27 mouse cellular contexts compared by ENCODE assay signal in genomic region chr12:78970725-78971124, GRCm38 (mm10). TPM values are rescaled to one million over a fixed set of nuclear protein-coding genes. Genes with fewer than 3 reads are reported as not detected.
DNase-seq lines count a peak whose midpoint lies in the region; ATAC-seq and TF ChIP-seq lines count a peak whose summit lies in the region.
"Had no signal": no experiment of that assay in that cellular context is flagged by ENCODE, and none has a peak within 500 bp of the region (broad histone marks: within the 10 kb centered on the region; RNA-seq: fewer than 3 reads in every experiment).

No protein-coding gene starts in this region.

- no peak for ATAC-seq in hindbrain, postnatal 0 days
- ATAC-seq in erythroid progenitor cell, adult 5-6 weeks (replicated peaks; ENCODE audit: low FRiP score, poor library complexity, severe bottlenecking): no peak
- ATAC-seq: forebrain, embryonic 14.5 days; hindbrain, embryonic 16.5 days; intestine, embryonic 15.5 days; midbrain, embryonic 16.5 days; Patski had no signal

- H3K4me3 ChIP-seq in hindbrain, postnatal 0 days (ENCODE audit: low read length): no peak overlapping the region
- no peak overlapping the region for H3K4me3 ChIP-seq in hindbrain, embryonic 10.5 days
- H3K4me3 ChIP-seq in forebrain, embryonic 10.5 days: no peak overlapping the region
- H3K4me3 ChIP-seq: embryonic facial prominence, embryonic 10.5 days; embryonic facial prominence, embryonic 15.5 days; intestine, embryonic 15.5 days; liver, embryonic 15.5 days; lung, embryonic 15.5 days had no signal

- H3K36me3 ChIP-seq in hindbrain, postnatal 0 days (ENCODE audit: insufficient read depth, low read length): no peaks in the 10 kb centered on the region
- H3K36me3 ChIP-seq in hindbrain, embryonic 10.5 days: no peaks in the 10 kb centered on the region
- H3K36me3 ChIP-seq in forebrain, embryonic 10.5 days (replicated peaks): no peaks in the 10 kb centered on the region
- H3K36me3 ChIP-seq: embryonic facial prominence, embryonic 10.5 days; embryonic facial prominence, embryonic 15.5 days; intestine, embryonic 15.5 days; liver, embryonic 15.5 days; lung, embryonic 15.5 days had no signal

- 55% methylated on average over 7 of the region's 7 CpGs for WGBS in hindbrain, postnatal 0 days
- WGBS in hindbrain, embryonic 10.5 days: 86% methylated on average over 7 of the region's 7 CpGs
- 88% methylated on average over 7 of the region's 7 CpGs for WGBS in forebrain, embryonic 10.5 days

- no peak for TF ChIP-seq CTCF in hindbrain, postnatal 0 days (IDR thresholded peaks at IDR 0.05; ENCODE audit: low read depth)

- H3K4me1 ChIP-seq in hindbrain, postnatal 0 days (ENCODE audit: insufficient read depth, low read length): no peaks in the 10 kb centered on the region
- peaks cover 6% of the 10 kb centered on the region; the same call in 1 of the 2 replicates for H3K4me1 ChIP-seq in hindbrain, embryonic 10.5 days (replicated peaks)
- H3K4me1 ChIP-seq in forebrain, embryonic 10.5 days: peaks cover 5% of the 10 kb centered on the region; the same call in 1 of the 2 replicates
- H3K4me1 ChIP-seq: embryonic facial prominence, embryonic 15.5 days; intestine, embryonic 15.5 days; liver, embryonic 15.5 days; lung, embryonic 15.5 days had no signal

- peak; percentile 29 for DNase-seq in hindbrain, postnatal 0 days (ENCODE audit: low spot score)
- DNase-seq in hindbrain, embryonic 10.5 days (ENCODE audit: low spot score): no peak
- peak; percentile 68 for DNase-seq in cerebellum, adult 11-12 months
- peak; percentile 70 for DNase-seq in cerebellum, adult 9-11 months
- DNase-seq in forebrain, embryonic 10.5 days (ENCODE audit: extremely low spot score, low spot score): no peak
- DNase-seq in spleen, postnatal 36 days (ENCODE audit: low spot score in 2 of 2): no peak
- DNase-seq: adrenal gland, postnatal 10 days; gastrocnemius, postnatal 36 days; heart, postnatal 14 days; kidney, adult 8-10 months; layer of hippocampus, postnatal 36 days; liver; lung, postnatal 36 days; right cerebral cortex, postnatal 25 days; thymus, postnatal 14 days had no signal

- H3K27ac ChIP-seq in hindbrain, postnatal 0 days: peak overlapping the region; percentile 15; the same call in 1 of the 2 replicates
- H3K27ac ChIP-seq in hindbrain, embryonic 10.5 days: no peak overlapping the region
- no peak overlapping the region for H3K27ac ChIP-seq in forebrain, embryonic 10.5 days
- H3K27ac ChIP-seq: embryonic facial prominence, embryonic 10.5 days; embryonic facial prominence, embryonic 15.5 days; intestine, embryonic 15.5 days; kidney, postnatal 0 days; liver, embryonic 15.5 days; lung, embryonic 15.5 days had no signal

- no peak overlapping the region for H3K4me2 ChIP-seq in hindbrain, postnatal 0 days (ENCODE audit: low read depth, low read length)
- H3K4me2 ChIP-seq: embryonic facial prominence, embryonic 15.5 days; intestine, embryonic 15.5 days; liver, embryonic 15.5 days; lung, embryonic 15.5 days; midbrain, embryonic 11.5 days had no signal

- H3K9me3 ChIP-seq in hindbrain, postnatal 0 days (ENCODE audit: low read length): no peaks in the 10 kb centered on the region
- H3K9me3 ChIP-seq in hindbrain, embryonic 10.5 days: no peaks in the 10 kb centered on the region
- no peaks in the 10 kb centered on the region for H3K9me3 ChIP-seq in forebrain, embryonic 10.5 days
- H3K9me3 ChIP-seq: embryonic facial prominence, embryonic 10.5 days; embryonic facial prominence, embryonic 15.5 days; intestine, embryonic 15.5 days; liver, embryonic 15.5 days; lung, embryonic 15.5 days had no signal

- no peak overlapping the region for H3K9ac ChIP-seq in hindbrain, postnatal 0 days (replicated peaks; ENCODE audit: low read length)
- H3K9ac ChIP-seq: embryonic facial prominence, embryonic 15.5 days; intestine, embryonic 15.5 days; liver, embryonic 15.5 days; lung, embryonic 15.5 days had no signal

- no peaks in the 10 kb centered on the region for H3K27me3 ChIP-seq in hindbrain, postnatal 0 days (ENCODE audit: insufficient read depth, low read length)
- H3K27me3 ChIP-seq in hindbrain, embryonic 10.5 days (ENCODE audit: insufficient read depth, poor library complexity, severe bottlenecking): no peaks in the 10 kb centered on the region
- no peaks in the 10 kb centered on the region for H3K27me3 ChIP-seq in forebrain, embryonic 10.5 days (ENCODE audit: poor library complexity, severe bottlenecking)
- H3K27me3 ChIP-seq: embryonic facial prominence, embryonic 15.5 days; intestine, embryonic 15.5 days; liver, embryonic 15.5 days; lung, embryonic 15.5 days; Patski had no signal

RNA-seq across cellular contexts. Expression of gene Tmem229b, which starts 36.7 kb away (rescaled TPM):
- total RNA-seq in hindbrain, postnatal 0 days (2014; rRNA removed): 192 and 214 TPM in 2 replicates
- polyA plus RNA-seq in hindbrain, postnatal 0 days (2015; fragmentation: Nextera tagmentation; extraction: Ambion mirVana): 51.0 and 54.4 TPM in 2 replicates
- 4.5 and 7.3 TPM in 2 replicates for polyA plus RNA-seq in hindbrain, embryonic 10.5 days (2016; fragmentation: Nextera tagmentation; extraction: Ambion mirVana)
- 10.1 and 13.0 TPM in 2 replicates for total RNA-seq in erythroid progenitor cell, adult 5-6 weeks (2015; ENCODE audit: low replicate concordance)
- 3.9 and 4.5 TPM in 2 replicates for total RNA-seq in erythroid progenitor cell, adult 5-6 weeks (2017; ENCODE audit: low replicate concordance)
- polyA plus RNA-seq in forebrain, embryonic 10.5 days (2016; fragmentation: Nextera tagmentation; extraction: Ambion mirVana): 3.2 and 5.0 TPM in 2 replicates

RNA-seq across cellular contexts. Expression of gene Plekhh1, which starts 58.2 kb away (rescaled TPM):
- 5.5 and 5.9 TPM in 2 replicates for total RNA-seq in hindbrain, postnatal 0 days (2014; rRNA removed)
- 1.2 and 1.4 TPM in 2 replicates for polyA plus RNA-seq in hindbrain, postnatal 0 days (2015; fragmentation: Nextera tagmentation; extraction: Ambion mirVana)
- 6.7 TPM in 2 replicates for polyA plus RNA-seq in hindbrain, embryonic 10.5 days (2016; fragmentation: Nextera tagmentation; extraction: Ambion mirVana)
- total RNA-seq in erythroid progenitor cell, adult 5-6 weeks (2015; ENCODE audit: low replicate concordance): not detected in 2 replicates
- 0.83 TPM in 1 of 2 replicates, not detected in the other for total RNA-seq in erythroid progenitor cell, adult 5-6 weeks (2017; ENCODE audit: low replicate concordance)
- 6.3 and 6.6 TPM in 2 replicates for polyA plus RNA-seq in forebrain, embryonic 10.5 days (2016; fragmentation: Nextera tagmentation; extraction: Ambion mirVana)

Comparison
In these comparisons a context has a peak if more than half of its experiments do, and no peak if none do; other contexts are left out.
1. DNase-seq: peak in hindbrain, postnatal 0 days (single experiment), cerebellum, adult 11-12 months (single experiment) and cerebellum, adult 9-11 months (single experiment); none in hindbrain, embryonic 10.5 days (single experiment), forebrain, embryonic 10.5 days (single experiment) and spleen, postnatal 36 days (0 of 2).